11 mouse cellular contexts compared by ENCODE assay signal in genomic region chr13:58523011-58523760, GRCm38 (mm10).
DNase-seq lines count a peak whose midpoint lies in the region; ATAC-seq and TF ChIP-seq lines count a peak whose summit lies in the region.
"Had no signal": no experiment of that assay in that cellular context is flagged by ENCODE, and none has a peak within 500 bp of the region (broad histone marks: within the 10 kb centered on the region; RNA-seq: fewer than 3 reads in every experiment).

No protein-coding gene starts in this region.

- H3K27ac ChIP-seq in lung, embryonic 14.5 days (ENCODE audit: low read depth) = no peak overlapping the region
- H3K27ac ChIP-seq in embryonic facial prominence, embryonic 13.5 days = no peak overlapping the region
- no peak overlapping the region for H3K27ac ChIP-seq in intestine, postnatal 0 days (ENCODE audit: low read depth, low read length)
- H3K27ac ChIP-seq in neural tube, embryonic 12.5 days = no peak overlapping the region

- H3K27me3 ChIP-seq in lung, embryonic 14.5 days (ENCODE audit: insufficient read depth, low read length) = no peaks in the 10 kb centered on the region
- H3K27me3 ChIP-seq in embryonic facial prominence, embryonic 13.5 days = peaks cover 8% of the 10 kb centered on the region
- peaks cover 17% of the 10 kb centered on the region for H3K27me3 ChIP-seq in intestine, postnatal 0 days (replicated peaks; ENCODE audit: control insufficient read depth, insufficient read depth, low read length)
- H3K27me3 ChIP-seq in neural tube, embryonic 12.5 days (replicated peaks) = no peaks in the 10 kb centered on the region

- no peak overlapping the region for H3K9ac ChIP-seq in lung, embryonic 14.5 days
- no peak overlapping the region for H3K9ac ChIP-seq in embryonic facial prominence, embryonic 13.5 days
- no peak overlapping the region for H3K9ac ChIP-seq in intestine, postnatal 0 days (ENCODE audit: low read depth, low read length)
- no peak overlapping the region for H3K9ac ChIP-seq in neural tube, embryonic 12.5 days

- H3K4me2 ChIP-seq in lung, embryonic 14.5 days = peak overlapping the region; percentile 46
- H3K4me2 ChIP-seq in embryonic facial prominence, embryonic 13.5 days = peak overlapping the region; percentile 45
- peak overlapping the region; percentile 10; the same call in 1 of the 2 replicates for H3K4me2 ChIP-seq in intestine, postnatal 0 days (replicated peaks; ENCODE audit: low read depth)
- peak overlapping the region; percentile 35 for H3K4me2 ChIP-seq in neural tube, embryonic 12.5 days (replicated peaks)

- 5% methylated on average over 20 of the region's 20 CpGs for WGBS in lung, embryonic 14.5 days
- WGBS in embryonic facial prominence, embryonic 13.5 days = 20% methylated on average over 20 of the region's 20 CpGs
- WGBS in intestine, postnatal 0 days = 11% methylated on average over 20 of the region's 20 CpGs
- 34% methylated on average over 20 of the region's 20 CpGs for WGBS in neural tube, embryonic 12.5 days

- peak; percentile 75 for ATAC-seq in lung, embryonic 14.5 days (ENCODE audit: insufficient read depth)
- peak; percentile 68; the same call in 1 of the 2 replicates for ATAC-seq in embryonic facial prominence, embryonic 13.5 days (ENCODE audit: insufficient number of reproducible peaks, insufficient read depth, low FRiP score, low TSS enrichment, low read depth)
- 0 out of 2 replicates have a peak, but pooled peaks have one; percentile 38 for ATAC-seq in intestine, postnatal 0 days
- ATAC-seq in neural tube, embryonic 12.5 days (ENCODE audit: low FRiP score, low read depth) = no peak

- no peak for TF ChIP-seq CTCF in lung, embryonic 14.5 days (IDR thresholded peaks at IDR 0.05; ENCODE audit: low read depth)
- TF ChIP-seq CTCF in intestine, postnatal 0 days (IDR thresholded peaks at IDR 0.05; ENCODE audit: low read depth) = no peak

- no peaks in the 10 kb centered on the region for H3K36me3 ChIP-seq in lung, embryonic 14.5 days (ENCODE audit: insufficient read depth)
- no peaks in the 10 kb centered on the region for H3K36me3 ChIP-seq in embryonic facial prominence, embryonic 13.5 days
- no peaks in the 10 kb centered on the region for H3K36me3 ChIP-seq in intestine, postnatal 0 days (ENCODE audit: control insufficient read depth, insufficient read depth)
- H3K36me3 ChIP-seq in neural tube, embryonic 12.5 days = no peaks in the 10 kb centered on the region

- H3K4me1 ChIP-seq in lung, embryonic 14.5 days (ENCODE audit: insufficient read depth) = no peaks in the 10 kb centered on the region
- peaks cover 23% of the 10 kb centered on the region for H3K4me1 ChIP-seq in embryonic facial prominence, embryonic 13.5 days
- no peaks in the 10 kb centered on the region for H3K4me1 ChIP-seq in intestine, postnatal 0 days (replicated peaks; ENCODE audit: control insufficient read depth, insufficient read depth, low read length)
- H3K4me1 ChIP-seq in neural tube, embryonic 12.5 days = peaks cover 5% of the 10 kb centered on the region

- H3K9me3 ChIP-seq in lung, embryonic 14.5 days (ENCODE audit: low read depth, low read length) = no peaks in the 10 kb centered on the region
- no peaks in the 10 kb centered on the region for H3K9me3 ChIP-seq in embryonic facial prominence, embryonic 13.5 days
- H3K9me3 ChIP-seq in intestine, postnatal 0 days (ENCODE audit: control insufficient read depth) = no peaks in the 10 kb centered on the region
- H3K9me3 ChIP-seq in neural tube, embryonic 12.5 days = no peaks in the 10 kb centered on the region

- DNase-seq in lung, embryonic 14.5 days = peak; percentile 43
- no peak for DNase-seq in lung, postnatal 25 days (ENCODE audit: low spot score)
- DNase-seq in right cerebral cortex, postnatal 4 days = no peak
- DNase-seq in adrenal gland, postnatal 25 days = no peak
- DNase-seq in cerebellum, adult 8-10 months = no peak
- DNase-seq: heart, adult 11 months; layer of hippocampus, postnatal 36 days had no signal

- no peak overlapping the region for H3K4me3 ChIP-seq in lung, embryonic 14.5 days (ENCODE audit: low read depth, low read length)
- H3K4me3 ChIP-seq in embryonic facial prominence, embryonic 13.5 days = 0 out of 2 replicates have a peak overlapping the region, but pooled peaks have one; percentile 11
- no peak overlapping the region; the same call in 1 of the 2 replicates for H3K4me3 ChIP-seq in intestine, postnatal 0 days (ENCODE audit: low read depth, low read length)
- no peak overlapping the region for H3K4me3 ChIP-seq in neural tube, embryonic 12.5 days
- H3K4me3 ChIP-seq: megakaryocyte, embryonic 14.5 days had no signal
